Mouse (Mus musculus): ENCODE data around the gene Gm9837. TPM values are rescaled to one million over a fixed set of nuclear protein-coding genes. Genes with fewer than 3 reads are reported as not detected.

Gene Gm9837
- polyA plus RNA-seq, 1 experiment from 2014 or later, result not detected

DNA sequence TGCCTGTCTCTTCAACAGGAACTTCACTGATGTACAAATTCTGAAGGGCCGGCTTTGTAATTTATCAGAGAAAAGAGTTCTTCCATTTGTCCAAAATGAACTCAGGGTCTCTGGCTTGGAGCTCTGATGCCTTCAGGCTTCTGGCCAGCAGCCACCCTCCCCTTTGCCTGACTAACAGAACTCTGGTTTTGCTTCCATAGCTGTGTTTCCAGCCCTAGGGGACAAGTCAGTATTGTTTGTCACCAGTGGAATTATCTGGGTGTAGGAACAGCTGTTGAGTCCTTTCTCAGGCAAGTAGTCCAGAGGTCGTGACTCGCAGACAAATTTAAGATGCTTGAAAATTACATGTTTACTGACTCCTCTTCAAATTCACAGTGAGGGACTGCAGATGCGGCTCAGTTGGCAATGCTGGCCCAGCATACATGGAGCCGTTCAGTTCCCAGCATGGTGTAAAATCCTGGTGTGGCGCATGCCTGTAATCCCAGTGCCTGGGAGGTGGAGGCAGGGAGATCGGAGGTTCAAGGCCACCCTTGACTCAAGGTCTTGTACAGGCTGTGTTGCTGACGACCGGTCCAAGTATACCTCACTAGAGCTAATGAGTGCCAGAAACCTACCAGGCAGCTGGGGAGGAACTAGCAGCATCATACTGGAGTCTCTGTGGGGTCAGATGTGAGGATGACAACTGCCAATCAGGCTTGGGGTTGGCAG is 37.0 kb upstream of the Gm9837 start:
- ATAC-seq (replicated peaks; ENCODE audit: insufficient number of reproducible peaks, low FRiP score, low TSS enrichment), result no peak
- no peak overlapping the region for H3K4me2 ChIP-seq
- no peaks in the 10 kb centered on the region for H3K4me1 ChIP-seq (ENCODE audit: control insufficient read depth, insufficient read depth, low read length)
- no peaks in the 10 kb centered on the region for H3K27me3 ChIP-seq (ENCODE audit: control insufficient read depth, insufficient read depth, low read length)
- H3K4me3 ChIP-seq (ENCODE audit: low read depth, low read length), result no peak overlapping the region
- H3K27ac ChIP-seq (ENCODE audit: low read depth, low read length), result no peak overlapping the region
- H3K9me3 ChIP-seq (replicated peaks; ENCODE audit: control insufficient read depth, low read length), result no peaks in the 10 kb centered on the region
- H3K36me3 ChIP-seq (ENCODE audit: control insufficient read depth, insufficient read depth, low read length), result no peaks in the 10 kb centered on the region
- no peak overlapping the region for H3K9ac ChIP-seq (ENCODE audit: low read depth, low read length)
- WGBS (ENCODE audit: insufficient replicate concordance), result 86% methylated on average over 9 of the region's 9 CpGs

GRCm38 (mm10) chr11:53505026-53505663 is 34.9 kb upstream of the Gm9837 start:
- 66% methylated on average over 5 of the region's 5 CpGs for WGBS (ENCODE audit: insufficient replicate concordance)
- H3K9me3 ChIP-seq (replicated peaks; ENCODE audit: control insufficient read depth, low read length), result no peaks in the 10 kb centered on the region
- no peaks in the 10 kb centered on the region for H3K27me3 ChIP-seq (ENCODE audit: control insufficient read depth, insufficient read depth, low read length)
- ATAC-seq (replicated peaks; ENCODE audit: insufficient number of reproducible peaks, low FRiP score, low TSS enrichment), result no peak
- H3K4me1 ChIP-seq (ENCODE audit: control insufficient read depth, insufficient read depth, low read length), result 0 out of 2 replicates have a peak, but pooled peaks cover 2% of the 10 kb centered on the region
- H3K4me3 ChIP-seq (ENCODE audit: low read depth, low read length), result no peak overlapping the region
- no peak overlapping the region for H3K4me2 ChIP-seq
- no peak overlapping the region for H3K9ac ChIP-seq (ENCODE audit: low read depth, low read length)
- H3K27ac ChIP-seq (ENCODE audit: low read depth, low read length), result no peak overlapping the region
- no peaks in the 10 kb centered on the region for H3K36me3 ChIP-seq (ENCODE audit: control insufficient read depth, insufficient read depth, low read length)

DNA sequence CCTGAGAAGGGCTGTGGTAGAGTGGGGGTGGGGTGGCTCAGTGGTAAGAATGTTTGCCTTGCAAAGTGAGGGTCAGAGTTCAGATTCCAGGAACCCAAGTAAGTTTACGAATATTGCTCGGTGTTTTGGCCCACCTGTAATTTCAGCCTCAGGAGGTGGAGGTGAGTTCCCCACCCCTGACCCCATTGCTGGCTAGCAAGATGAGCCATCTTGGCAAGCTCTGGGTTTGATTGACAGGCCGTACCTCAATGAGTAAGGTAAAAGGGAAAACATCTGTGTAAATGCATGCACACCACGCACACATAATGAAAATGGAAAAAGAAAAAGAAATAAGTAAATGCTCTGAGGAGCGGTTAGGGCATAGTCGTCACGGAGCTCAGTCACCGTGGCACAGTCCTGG is 34.1 kb upstream of the Gm9837 start:
- ATAC-seq (replicated peaks; ENCODE audit: insufficient number of reproducible peaks, low FRiP score, low TSS enrichment), result no peak
- H3K4me2 ChIP-seq, result no peak overlapping the region
- H3K27me3 ChIP-seq (ENCODE audit: control insufficient read depth, insufficient read depth, low read length), result no peaks in the 10 kb centered on the region
- H3K4me3 ChIP-seq (ENCODE audit: low read depth, low read length), result no peak overlapping the region
- no peak overlapping the region for H3K9ac ChIP-seq (ENCODE audit: low read depth, low read length)
- H3K27ac ChIP-seq (ENCODE audit: low read depth, low read length), result no peak overlapping the region
- H3K36me3 ChIP-seq (ENCODE audit: control insufficient read depth, insufficient read depth, low read length), result no peaks in the 10 kb centered on the region
- H3K9me3 ChIP-seq (replicated peaks; ENCODE audit: control insufficient read depth, low read length), result no peaks in the 10 kb centered on the region
- 0 out of 2 replicates have a peak, but pooled peaks cover 2% of the 10 kb centered on the region for H3K4me1 ChIP-seq (ENCODE audit: control insufficient read depth, insufficient read depth, low read length)
- WGBS (ENCODE audit: insufficient replicate concordance), result 87% methylated on average over 8 of the region's 8 CpGs

DNA sequence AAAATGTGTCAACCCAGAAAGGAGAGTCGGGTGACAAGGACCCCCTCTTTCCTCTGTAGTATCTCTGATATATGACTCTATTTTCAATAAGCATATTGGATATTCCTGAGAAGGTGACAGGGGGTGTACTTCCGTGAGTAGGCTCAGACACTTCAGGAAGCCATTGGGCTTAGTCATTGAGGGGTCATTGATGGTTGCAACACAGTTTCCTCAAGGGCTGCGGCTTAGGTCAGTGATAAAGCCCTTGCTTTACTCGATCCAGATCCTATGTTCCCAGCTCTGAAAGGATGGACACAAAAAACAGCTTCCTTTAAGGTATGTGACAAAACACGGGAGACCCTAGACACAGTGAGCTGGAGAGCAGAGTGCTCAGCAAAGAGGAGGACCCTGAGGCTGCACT is 33.5 kb upstream of the Gm9837 start:
- no peaks in the 10 kb centered on the region for H3K27me3 ChIP-seq (ENCODE audit: control insufficient read depth, insufficient read depth, low read length)
- H3K36me3 ChIP-seq (ENCODE audit: control insufficient read depth, insufficient read depth, low read length), result no peaks in the 10 kb centered on the region
- H3K4me3 ChIP-seq (ENCODE audit: low read depth, low read length), result no peak overlapping the region
- no peak overlapping the region for H3K27ac ChIP-seq (ENCODE audit: low read depth, low read length)
- H3K9me3 ChIP-seq (replicated peaks; ENCODE audit: control insufficient read depth, low read length), result no peaks in the 10 kb centered on the region
- H3K4me1 ChIP-seq (ENCODE audit: control insufficient read depth, insufficient read depth, low read length), result 0 out of 2 replicates have a peak, but pooled peaks cover 2% of the 10 kb centered on the region
- WGBS (ENCODE audit: insufficient replicate concordance), result 66% methylated on average over 5 of the region's 5 CpGs
- no peak overlapping the region for H3K4me2 ChIP-seq
- no peak for ATAC-seq (replicated peaks; ENCODE audit: insufficient number of reproducible peaks, low FRiP score, low TSS enrichment)
- no peak overlapping the region for H3K9ac ChIP-seq (ENCODE audit: low read depth, low read length)

GRCm38 (mm10) chr11:53502039-53502765 is 31.9 kb upstream of the Gm9837 start:
- no peak overlapping the region for H3K4me3 ChIP-seq (ENCODE audit: low read depth, low read length)
- no peaks in the 10 kb centered on the region for H3K36me3 ChIP-seq (ENCODE audit: control insufficient read depth, insufficient read depth, low read length)
- no peak overlapping the region for H3K27ac ChIP-seq (ENCODE audit: low read depth, low read length)
- 68% methylated on average over 8 of the region's 8 CpGs for WGBS (ENCODE audit: insufficient replicate concordance)
- H3K9me3 ChIP-seq (replicated peaks; ENCODE audit: control insufficient read depth, low read length), result no peaks in the 10 kb centered on the region
- 0 out of 2 replicates have a peak, but pooled peaks cover 2% of the 10 kb centered on the region for H3K4me1 ChIP-seq (ENCODE audit: control insufficient read depth, insufficient read depth, low read length)
- no peak overlapping the region for H3K9ac ChIP-seq (ENCODE audit: low read depth, low read length)
- no peak for ATAC-seq (replicated peaks; ENCODE audit: insufficient number of reproducible peaks, low FRiP score, low TSS enrichment)
- H3K27me3 ChIP-seq (ENCODE audit: control insufficient read depth, insufficient read depth, low read length), result no peaks in the 10 kb centered on the region
- H3K4me2 ChIP-seq, result no peak overlapping the region

DNA sequence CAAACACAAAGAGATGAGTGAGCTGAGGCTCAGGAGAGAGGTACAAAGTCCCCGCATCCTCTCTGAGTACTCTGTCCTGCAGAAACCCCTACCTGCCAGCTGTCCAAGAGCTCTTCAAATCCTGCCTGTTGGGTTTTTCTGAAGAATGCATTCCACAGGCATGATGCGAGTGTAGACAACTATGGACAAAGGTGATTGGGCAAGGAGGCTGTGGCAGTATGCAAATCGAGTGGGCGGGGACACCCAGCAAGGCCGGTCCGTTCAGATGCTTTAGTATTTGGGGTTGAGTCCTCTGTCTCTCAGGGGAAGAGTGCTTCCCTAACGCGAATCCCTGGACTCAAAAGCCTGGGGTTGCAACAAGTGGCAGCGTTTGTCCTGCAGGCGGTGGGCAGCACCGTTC is 30.3 kb upstream of the Gm9837 start:
- H3K9ac ChIP-seq (ENCODE audit: low read depth, low read length), result no peak overlapping the region
- no peaks in the 10 kb centered on the region for H3K36me3 ChIP-seq (ENCODE audit: control insufficient read depth, insufficient read depth, low read length)
- no peak for ATAC-seq (replicated peaks; ENCODE audit: insufficient number of reproducible peaks, low FRiP score, low TSS enrichment)
- H3K9me3 ChIP-seq (replicated peaks; ENCODE audit: control insufficient read depth, low read length), result no peaks in the 10 kb centered on the region
- no peaks in the 10 kb centered on the region for H3K27me3 ChIP-seq (ENCODE audit: control insufficient read depth, insufficient read depth, low read length)
- H3K4me2 ChIP-seq, result peak overlapping the region; percentile 17
- no peak overlapping the region for H3K27ac ChIP-seq (ENCODE audit: low read depth, low read length)
- no peak overlapping the region for H3K4me3 ChIP-seq (ENCODE audit: low read depth, low read length)
- 0 out of 2 replicates have a peak, but pooled peaks cover 2% of the 10 kb centered on the region for H3K4me1 ChIP-seq (ENCODE audit: control insufficient read depth, insufficient read depth, low read length)
- WGBS (ENCODE audit: insufficient replicate concordance), result 8% methylated on average over 11 of the region's 11 CpGs

DNA sequence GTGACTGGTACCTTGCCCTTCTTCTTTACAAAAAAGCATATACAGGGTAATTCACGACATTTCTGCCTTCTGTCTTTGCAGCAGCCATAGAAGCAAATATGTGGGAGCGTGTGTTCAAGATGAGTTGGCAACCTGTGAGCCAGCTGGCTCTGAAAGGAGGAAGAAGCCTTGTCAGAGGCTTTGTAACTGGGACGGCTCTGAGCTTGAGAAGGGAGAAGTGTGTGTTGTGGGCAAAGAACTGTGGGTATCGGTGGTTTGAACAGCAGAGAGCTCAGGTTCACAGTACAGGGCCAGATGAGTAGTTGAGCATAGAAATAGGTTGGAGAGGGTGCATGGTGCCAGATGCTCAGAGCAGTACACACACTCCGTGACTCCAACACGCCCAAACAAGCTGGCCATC is 26.7 kb upstream of the Gm9837 start:
- Histone ChIP-seq H3K4me3 (ENCODE audit: low read depth, low read length) (no peak overlapping the region), H3K27me3 (ENCODE audit: control insufficient read depth, insufficient read depth, low read length) (no peaks in the 10 kb centered on the region), H3K9ac (ENCODE audit: low read depth, low read length) (no peak overlapping the region), H3K9me3 (replicated peaks; ENCODE audit: control insufficient read depth, low read length) (no peaks in the 10 kb centered on the region), H3K36me3 (ENCODE audit: control insufficient read depth, insufficient read depth, low read length) (no peaks in the 10 kb centered on the region), H3K4me1 (ENCODE audit: control insufficient read depth, insufficient read depth, low read length) (peaks cover 8% of the 10 kb centered on the region), H3K4me2 (no peak overlapping the region), H3K27ac (ENCODE audit: low read depth, low read length) (no peak overlapping the region)
- no peak for ATAC-seq (replicated peaks; ENCODE audit: insufficient number of reproducible peaks, low FRiP score, low TSS enrichment)
- WGBS (ENCODE audit: insufficient replicate concordance), result 80% methylated on average over 6 of the region's 6 CpGs

DNA sequence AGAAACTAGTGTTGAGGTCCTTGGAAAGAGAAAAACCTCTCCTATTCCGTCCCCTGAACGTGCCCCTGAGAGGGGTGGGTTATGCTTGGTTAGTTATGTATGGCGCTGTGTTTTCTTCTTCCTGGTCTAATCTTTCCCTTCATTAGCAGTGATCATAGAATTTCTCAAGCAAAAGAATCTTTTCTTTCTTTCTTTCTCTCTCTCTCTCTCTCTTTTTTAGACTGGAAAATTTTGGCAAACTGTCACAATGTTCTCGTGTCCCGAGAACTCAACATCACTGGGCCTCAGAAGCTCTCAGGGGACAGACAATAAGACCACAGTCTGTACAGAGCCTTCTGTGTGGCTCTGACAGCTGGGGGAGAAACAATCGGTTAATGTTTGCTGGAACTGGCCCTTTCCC is 25.1 kb upstream of the Gm9837 start:
- 63% methylated on average over 6 of the region's 6 CpGs for WGBS (ENCODE audit: insufficient replicate concordance)
- Histone ChIP-seq H3K4me3 (ENCODE audit: low read depth, low read length) (no peak overlapping the region), H3K4me1 (ENCODE audit: control insufficient read depth, insufficient read depth, low read length) (peaks cover 12% of the 10 kb centered on the region), H3K27ac (ENCODE audit: low read depth, low read length) (no peak overlapping the region), H3K36me3 (ENCODE audit: control insufficient read depth, insufficient read depth, low read length) (no peaks in the 10 kb centered on the region), H3K4me2 (no peak overlapping the region), H3K27me3 (ENCODE audit: control insufficient read depth, insufficient read depth, low read length) (no peaks in the 10 kb centered on the region), H3K9ac (ENCODE audit: low read depth, low read length) (no peak overlapping the region), H3K9me3 (replicated peaks; ENCODE audit: control insufficient read depth, low read length) (no peaks in the 10 kb centered on the region)
- no peak for ATAC-seq (replicated peaks; ENCODE audit: insufficient number of reproducible peaks, low FRiP score, low TSS enrichment)
